Mouse (Mus musculus): ENCODE measurements at regions not wholly inside any gene's neighbourhood (a gene's known extent, or its start where the extent isn't known, plus 50 kb on each side); places are given as distances from the start of the nearest gene placed in this dataset.
"Not testable (repeated sequence)": the region's sequence is repeated elsewhere in the genome, so short reads cannot be mapped to it uniquely, and the experiment has no call there.

GRCm38 (mm10) chr9:12062488-12062887 lies 1157.9 kb upstream of the Cntn5 start:
- no peak for DNase-seq

- DNase-seq: no peak
These were observed 1147.9 kb upstream of the Cntn5 start for GRCm38 (mm10) chr9:12052429-12052828.

DNA sequence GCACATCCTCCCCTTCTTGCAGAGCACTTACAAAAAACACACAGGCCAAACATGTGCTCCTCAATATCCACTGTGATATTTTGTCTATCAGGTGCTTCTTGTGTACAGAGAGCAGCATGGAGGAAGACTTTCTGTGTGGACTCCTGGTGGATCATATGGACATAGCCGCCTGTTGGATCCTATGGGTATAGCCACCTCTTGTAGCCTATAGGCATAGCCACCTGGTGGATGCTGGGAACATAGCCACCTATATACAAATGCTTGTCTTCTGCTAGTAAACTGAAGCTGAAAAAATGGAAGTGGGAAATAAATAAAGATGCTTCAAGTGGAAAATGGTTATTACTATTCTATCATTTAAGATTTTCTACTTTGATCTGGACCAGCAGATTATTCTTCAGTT lies 1111.4 kb upstream of the Cntn5 start:
- DNase-seq: no peak

- no peak for DNase-seq
These were observed 1094.0 kb upstream of the Cntn5 start for GRCm38 (mm10) chr9:11998580-11998979.

DNA sequence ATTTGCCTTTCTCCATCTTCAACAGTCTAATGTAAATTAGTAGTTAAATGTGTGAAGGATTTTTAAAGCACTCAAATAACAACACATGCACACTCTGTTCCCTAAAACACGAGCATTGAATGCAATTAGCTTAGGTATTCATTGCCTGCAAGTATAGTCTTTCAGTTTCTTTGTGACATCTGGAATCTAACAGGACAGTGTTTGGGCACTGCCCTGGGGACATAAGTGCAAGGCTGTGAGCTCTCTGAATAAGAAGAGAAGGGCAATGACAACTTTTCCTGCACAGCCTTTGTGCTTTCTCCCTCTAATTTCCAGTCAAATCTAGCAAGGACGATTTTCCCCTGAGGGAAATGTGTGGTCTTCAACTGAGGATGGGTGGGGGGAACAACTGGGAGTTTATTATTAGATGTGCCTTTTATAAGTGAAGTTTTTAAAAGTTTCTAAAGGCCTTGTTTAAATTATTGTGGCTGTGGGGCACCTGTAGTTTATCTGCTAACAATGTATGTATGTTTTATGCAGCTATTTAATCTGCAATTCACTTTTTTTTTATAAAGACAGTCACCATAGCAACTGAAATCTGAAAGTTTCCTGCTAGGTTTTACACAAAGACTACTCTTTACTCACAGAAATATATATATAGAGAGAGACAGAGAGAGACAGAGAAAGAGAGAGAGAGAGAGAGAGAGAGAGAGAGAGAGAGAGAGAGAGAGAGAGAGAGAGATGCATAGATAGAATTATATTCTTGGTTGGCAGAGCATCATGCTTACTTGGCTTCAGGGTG lies 1077.7 kb upstream of the Cntn5 start:
- no peak for DNase-seq

GRCm38 (mm10) chr9:11940691-11941480 lies 1036.3 kb upstream of the Cntn5 start:
- DNase-seq: not testable (repeated sequence)

DNA sequence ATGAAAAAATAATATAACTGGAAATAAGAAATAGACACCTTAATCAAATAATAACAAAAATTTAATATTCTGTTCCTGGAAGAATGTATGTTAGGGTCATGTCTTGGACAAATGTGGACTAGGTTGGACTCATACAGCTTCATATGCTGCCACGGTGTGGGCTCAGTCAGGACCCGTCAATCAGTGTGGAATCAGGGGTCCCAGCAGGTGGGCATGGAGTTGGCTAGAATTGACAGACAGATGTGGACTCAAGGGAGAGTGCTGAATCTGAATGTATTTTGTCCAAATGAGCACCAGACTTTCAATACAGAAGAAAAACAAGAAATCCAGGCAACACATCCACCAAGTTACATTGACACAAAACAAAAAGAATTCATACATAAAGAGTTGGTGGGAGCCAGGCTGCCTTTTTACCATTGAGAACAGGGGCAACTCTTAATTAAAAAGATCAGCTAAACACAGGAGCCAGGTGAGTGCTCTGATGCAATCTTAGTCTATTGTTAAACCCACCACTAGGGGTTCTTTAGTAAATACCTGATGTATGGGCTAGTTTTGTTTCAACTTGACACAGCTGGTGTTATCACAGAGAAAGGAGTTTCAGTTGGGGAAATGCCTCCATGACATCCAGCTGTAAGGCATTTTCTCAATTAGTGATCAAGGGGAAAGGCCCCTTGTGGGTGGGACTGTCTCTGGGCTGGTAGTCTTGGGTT lies 1035.4 kb upstream of the Cntn5 start:
- DNase-seq: no peak

DNA sequence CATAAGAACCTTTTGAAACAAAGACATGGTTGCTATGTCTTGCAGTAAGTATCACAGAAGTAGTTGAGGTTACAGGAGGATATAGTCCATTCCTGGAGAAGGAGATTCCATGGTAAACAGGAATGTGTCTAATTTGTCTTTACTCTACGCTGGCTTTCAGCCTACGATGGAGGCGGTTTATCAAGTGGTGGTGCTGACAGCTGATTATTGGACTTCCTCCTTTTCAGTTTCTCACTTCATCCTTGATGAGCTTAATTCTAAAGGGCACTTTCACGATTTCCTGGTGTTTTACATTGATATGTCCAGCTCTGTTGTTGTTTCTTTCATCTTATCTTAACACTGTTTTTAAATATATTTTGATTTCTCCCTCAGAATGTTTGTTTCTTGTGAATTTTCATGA lies 1020.9 kb upstream of the Cntn5 start:
- no peak for DNase-seq

DNA sequence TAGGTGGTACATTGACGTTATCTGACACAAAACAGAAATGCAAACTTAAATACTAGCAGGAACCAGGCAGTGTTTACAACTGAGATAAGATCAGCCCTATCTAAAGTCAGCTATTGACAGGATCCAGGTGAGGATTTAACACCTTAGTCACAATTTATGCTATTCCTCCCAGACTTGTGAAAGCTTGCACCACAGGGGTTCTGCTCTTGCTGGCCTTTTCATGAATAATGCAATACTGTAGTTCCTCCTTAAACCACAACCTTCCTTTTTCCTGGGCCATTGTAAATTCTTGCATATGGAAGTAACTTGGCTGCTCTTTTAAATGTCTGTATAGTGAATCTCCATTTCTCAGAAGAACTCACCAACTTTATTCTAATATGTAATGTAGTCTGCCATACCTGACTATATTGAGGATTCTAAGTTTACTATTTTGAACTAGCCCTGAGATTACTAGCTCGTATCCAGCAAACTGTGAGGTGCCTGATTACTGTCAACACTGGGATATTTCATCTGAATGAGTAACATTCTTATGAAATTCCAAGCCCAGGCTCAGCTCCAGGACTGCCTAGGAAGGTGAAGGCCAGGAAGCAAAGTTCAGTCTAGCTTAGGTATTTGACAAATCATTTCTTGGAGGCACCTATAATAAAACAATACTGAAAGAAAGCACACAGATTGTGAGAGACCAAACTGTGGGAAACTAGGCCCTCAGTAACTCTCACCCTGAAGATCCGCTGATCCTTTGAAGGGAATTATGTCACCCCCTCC lies 1019.2 kb upstream of the Cntn5 start:
- DNase-seq: peak; percentile 6

DNA sequence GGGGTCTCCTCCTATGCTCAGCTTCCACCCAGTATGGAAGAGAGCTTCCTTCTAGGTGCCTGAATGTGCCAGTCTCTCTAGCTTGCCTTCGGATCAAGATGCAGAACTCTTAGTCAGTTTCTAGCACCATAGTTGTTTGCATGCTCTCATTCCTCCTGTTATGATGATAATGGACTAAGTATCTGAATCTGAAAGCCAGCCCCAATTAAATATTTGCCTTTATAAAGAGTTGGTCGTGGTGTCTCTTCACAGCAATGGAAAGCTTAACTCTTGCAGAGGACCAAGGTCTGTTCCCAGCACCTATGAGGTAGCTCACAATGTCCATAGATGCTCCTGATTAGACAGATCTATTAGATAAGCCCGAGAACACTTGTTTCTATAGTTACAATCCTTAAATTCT lies 1015.7 kb upstream of the Cntn5 start:
- DNase-seq: no peak

DNA sequence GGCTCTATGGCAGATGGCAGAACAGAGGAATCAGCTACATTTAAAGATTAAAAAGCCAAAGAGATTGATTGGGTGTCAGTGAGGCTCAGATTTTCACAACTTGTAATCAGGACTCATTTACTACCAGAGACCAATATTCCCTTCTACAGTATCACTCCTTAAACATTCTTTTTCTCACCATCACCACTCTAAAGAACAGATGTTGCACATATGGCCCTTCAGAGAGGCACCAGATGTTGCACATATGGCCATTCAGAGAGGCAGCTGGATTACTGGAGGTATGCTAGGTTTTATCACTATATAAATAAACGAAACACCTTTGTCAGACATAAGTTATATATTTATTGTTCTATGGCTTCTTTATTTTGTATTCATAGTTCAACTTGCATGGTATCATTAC lies 993.7 kb upstream of the Cntn5 start:
- no peak for DNase-seq

DNA sequence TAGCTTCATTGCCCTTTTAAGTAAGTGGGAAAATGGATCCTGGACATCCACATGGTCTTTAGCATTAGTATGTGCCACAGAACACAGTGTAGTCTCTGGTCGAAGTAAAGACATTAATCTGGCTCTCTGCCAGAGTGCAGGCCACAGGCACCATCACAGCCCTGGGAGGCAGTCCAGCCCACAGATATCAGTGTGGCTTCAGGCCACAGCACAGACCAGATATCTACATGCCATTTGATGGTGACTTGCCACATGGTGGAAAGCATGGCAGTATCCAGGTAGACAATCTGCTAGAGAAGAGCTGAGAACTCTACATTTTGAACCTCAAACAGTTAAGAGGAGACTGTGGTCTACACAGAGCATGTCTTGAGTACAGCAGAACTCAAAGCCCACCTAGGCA lies 981.2 kb upstream of the Cntn5 start:
- DNase-seq: no peak

DNA sequence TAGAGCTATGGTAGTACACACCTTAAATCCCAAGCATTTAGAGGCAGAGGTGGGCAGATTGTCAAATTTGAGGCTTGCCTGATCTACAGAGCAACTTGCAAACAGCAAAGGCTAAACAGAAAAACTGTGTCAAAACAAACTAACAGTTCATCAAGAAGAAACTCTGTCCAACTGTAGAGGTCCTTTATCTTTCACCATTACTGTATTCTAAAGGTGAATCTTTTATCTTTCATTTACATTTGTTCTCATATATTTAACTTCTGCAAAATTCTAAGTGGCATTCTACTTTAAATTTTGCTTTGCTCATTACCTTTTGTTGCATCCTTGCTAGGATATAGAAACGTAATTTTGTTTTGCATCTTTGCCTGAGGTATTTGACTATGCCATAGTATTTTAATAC lies 967.5 kb upstream of the Cntn5 start:
- no peak for DNase-seq

- no peak for DNase-seq
These were observed 966.9 kb upstream of the Cntn5 start for GRCm38 (mm10) chr9:11871489-11871888.

DNA sequence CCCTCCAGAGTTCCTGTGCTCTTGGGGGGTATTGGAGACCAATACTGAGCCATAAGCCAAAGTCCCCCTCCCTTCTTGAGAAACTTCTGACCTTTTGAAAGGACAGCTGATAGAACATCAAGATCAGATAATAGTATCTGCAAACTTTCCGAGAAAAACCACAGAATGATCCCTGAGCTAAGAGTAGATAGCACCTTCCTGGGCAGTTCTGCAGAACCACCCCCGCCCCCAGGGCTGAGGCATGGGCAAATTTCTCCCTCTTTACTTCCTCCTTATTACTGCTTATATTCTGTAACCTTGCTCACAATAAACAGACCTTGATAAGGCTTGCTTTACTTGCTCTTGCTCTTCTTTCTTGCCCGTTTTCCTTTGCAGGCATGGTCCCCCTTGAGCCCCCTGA lies 944.1 kb upstream of the Cntn5 start:
- DNase-seq: not testable (repeated sequence)
